Mouse (Mus musculus) olfactory bulb, adult 2 months (tissue): ENCODE measurements around the gene Sh3rf3. TPM values are rescaled to one million over a fixed set of nuclear protein-coding genes. Genes with fewer than 3 reads are reported as not detected.

Experiments used
- H3K27ac ChIP-seq: fragments of 200-500 bp; 2 replicates; pipeline ENCODE4 v1.5.1; 2012; ENCODE audit warnings: low read depth, low read length; ENCODE audit not compliant: insufficient read depth
- H3K4me1 ChIP-seq: fragments of 200-500 bp; 2 replicates; pipeline ENCODE4 v1.6.1; 2012; ENCODE audit warnings: low read length; ENCODE audit not compliant: control insufficient read depth, insufficient read depth
- H3K4me3 ChIP-seq: fragments of 200-500 bp; 2 replicates; pipeline ENCODE4 v1.5.1; 2012; ENCODE audit warnings: mild to moderate bottlenecking, low read depth, low read length, moderate library complexity; ENCODE audit not compliant: insufficient read depth
- CTCF ChIP-seq: fragments of 200-500 bp; IDR thresholded peaks from 2 replicates; pipeline ENCODE4 v1.5.1; 2012; ENCODE audit warnings: low read depth, mild to moderate bottlenecking, low read length, moderate library complexity; ENCODE audit not compliant: insufficient read depth
- POLR2A ChIP-seq: fragments of 200-500 bp; IDR thresholded peaks from 2 replicates; pipeline ENCODE4 v1.6.1; 2012; ENCODE audit warnings: mild to moderate bottlenecking, low read depth, low read length, moderate library complexity; ENCODE audit not compliant: insufficient read depth
- WGBS: fragments of 180-500 bp; shearing (Covaris S2); methylation state at CpG from one replicate; pipeline ENCODE4 v1.1.7; 2018; 5-methylcytosine and 5-hydroxymethylcytosine counted together
- polyA plus RNA-seq: library from polyadenylated mRNA; stranded (reverse); fragments of >200 nt; gene quantifications from 2 replicates; pipeline ENCODE4 v1.2.4, GENCODE M21; 2012; ENCODE audit warnings: low replicate concordance; ENCODE audit not compliant: missing spikeins, insufficient read depth, insufficient read length

The Sh3rf3 gene
- polyA plus RNA-seq, 1 experiment = not detected

- TF ChIP-seq CTCF = no peak
- no peak for TF ChIP-seq POLR2A
- no peak overlapping the region for H3K27ac ChIP-seq
- peaks cover 6% of the 10 kb centered on the region for H3K4me1 ChIP-seq
- 86% methylated on average over 20 of the region's 20 CpGs for WGBS
- H3K4me3 ChIP-seq = no peak overlapping the region
Observed at GRCm38 (mm10) chr10:59131926-59132628, 318.9 kb downstream of the Sh3rf3 start.

GRCm38 (mm10) chr10:59133478-59134009, 320.4 kb downstream of the Sh3rf3 start:
- H3K4me3 ChIP-seq = no peak overlapping the region
- no peak for TF ChIP-seq CTCF
- H3K4me1 ChIP-seq = peaks cover 6% of the 10 kb centered on the region
- no peak overlapping the region for H3K27ac ChIP-seq
- 27% methylated on average over 8 of the region's 8 CpGs for WGBS

GRCm38 (mm10) chr10:59149956-59150383, 336.8 kb downstream of the Sh3rf3 start:
- Histone ChIP-seq H3K27ac (no peak overlapping the region), H3K4me3 (no peak overlapping the region), H3K4me1 (no peaks in the 10 kb centered on the region)
- no peak for TF ChIP-seq POLR2A
- TF ChIP-seq CTCF = peak; percentile 8; the same call in 1 of the 2 replicates
- 12% methylated on average over 8 of the region's 8 CpGs for WGBS

- WGBS = 92% methylated on average over 10 of the region's 10 CpGs
- Histone ChIP-seq H3K4me1 (no peaks in the 10 kb centered on the region), H3K27ac (no peak overlapping the region)
Observed at GRCm38 (mm10) chr10:59150938-59151657, 337.9 kb downstream of the Sh3rf3 start.

GRCm38 (mm10) chr10:59152544-59153081, 339.5 kb downstream of the Sh3rf3 start:
- TF ChIP-seq POLR2A (no peak), CTCF (no peak)
- Histone ChIP-seq H3K4me3 (no peak overlapping the region), H3K4me1 (no peaks in the 10 kb centered on the region), H3K27ac (no peak overlapping the region)
- 87% methylated on average over 5 of the region's 5 CpGs for WGBS

More at GRCm38 (mm10) chr10:59150938-59151657, 337.9 kb downstream of the Sh3rf3 start:
- H3K4me3 ChIP-seq = no peak overlapping the region
- TF ChIP-seq CTCF (no peak), POLR2A (no peak)

GRCm38 (mm10) chr10:59158627-59159026, 345.5 kb downstream of the Sh3rf3 start:
- Histone ChIP-seq H3K4me1 (no peaks in the 10 kb centered on the region), H3K27ac (no peak overlapping the region), H3K4me3 (no peak overlapping the region)
- no peak for TF ChIP-seq POLR2A
- TF ChIP-seq CTCF = no peak
- 79% methylated on average over 3 of the region's 3 CpGs for WGBS

GRCm38 (mm10) chr10:59162185-59162897, 349.2 kb downstream of the Sh3rf3 start:
- TF ChIP-seq POLR2A (no peak), CTCF (no peak)
- Histone ChIP-seq H3K4me1 (no peaks in the 10 kb centered on the region), H3K4me3 (no peak overlapping the region), H3K27ac (no peak overlapping the region)
- whole genome bisulfite sequencing = 87% methylated on average over 4 of the region's 4 CpGs

GRCm38 (mm10) chr10:59166104-59166944, 353.2 kb downstream of the Sh3rf3 start:
- Histone ChIP-seq H3K4me1 (no peaks in the 10 kb centered on the region), H3K27ac (no peak overlapping the region), H3K4me3 (no peak overlapping the region)
- 73% methylated on average over 14 of the region's 14 CpGs for WGBS
- TF ChIP-seq CTCF = no peak
- no peak for TF ChIP-seq POLR2A

- TF ChIP-seq CTCF (no peak), POLR2A (no peak)
- Histone ChIP-seq H3K4me1 (no peaks in the 10 kb centered on the region), H3K4me3 (no peak overlapping the region), H3K27ac (no peak overlapping the region)
- 65% methylated on average over 3 of the region's 3 CpGs for WGBS
Observed at GRCm38 (mm10) chr10:59171042-59171441, 357.9 kb downstream of the Sh3rf3 start.
